Mouse (Mus musculus) liver, embryonic 14.5 days (tissue): ENCODE results near the gene Gm527. TPM values are rescaled to one million over a fixed set of nuclear protein-coding genes. Genes with fewer than 3 reads are reported as not detected.

Experiments
- ATAC-seq: fragments of 200-750 bp; cut with Nextera tagmentation; 2 replicates; pipeline ENCODE4 v1.8.0; 2017; ENCODE audit warnings: moderate number of reproducible peaks, mild to moderate bottlenecking, moderate library complexity; ENCODE audit not compliant: insufficient read depth
- DNase-seq, 3 experiments: peaks; one replicate each; pipeline ENCODE4 v3.0.0-alpha.2; 2012 to 2013; ENCODE audit warnings: low read depth in 3 of 3, low spot score in 3 of 3
- H3K27ac ChIP-seq: fragments of 300-500 bp; sonication (generic); 2 replicates; pipeline ENCODE4 v1.5.1; 2014; ENCODE audit warnings: moderate library complexity, mild to moderate bottlenecking, control low read depth, inconsistent platforms
- H3K27me3 ChIP-seq: fragments of 300-500 bp; sonication (generic); 2 replicates; pipeline ENCODE4 v1.6.1; 2014; ENCODE audit warnings: mild to moderate bottlenecking, low read length, moderate library complexity; ENCODE audit not compliant: control insufficient read depth, insufficient read depth
- H3K36me3 ChIP-seq: fragments of 300-500 bp; sonication (generic); replicated peaks from 2 replicates; pipeline ENCODE4 v1.6.1; 2014; ENCODE audit warnings: low read depth; ENCODE audit not compliant: control insufficient read depth, insufficient read depth
- H3K4me1 ChIP-seq, 2 experiments: fragments of 200-500 bp in 1 of 2; fragments of 300-500 bp in 1 of 2; sonication (generic) in 1 of 2; replicated peaks; 2 replicates each; pipeline ENCODE4 v1.6.1; 2012 to 2014; ENCODE audit warnings: antibody characterized with exemption in 1 of 2, inconsistent platforms in 1 of 2, low read length in 1 of 2; ENCODE audit not compliant: control insufficient read depth in 2 of 2, insufficient read depth in 2 of 2
- H3K4me2 ChIP-seq: fragments of 300-500 bp; sonication (generic); 2 replicates; pipeline ENCODE4 v1.6.1; 2014; ENCODE audit warnings: low read depth, mild to moderate bottlenecking, control low read depth, moderate library complexity
- H3K4me3 ChIP-seq, 2 experiments: fragments of 200-500 bp in 1 of 2; fragments of 300-500 bp in 1 of 2; sonication (generic) in 1 of 2; 2 replicates each; pipeline ENCODE4 v1.5.1; 2012 to 2014; ENCODE audit warnings: low read depth in 2 of 2, low read length in 2 of 2, mild to moderate bottlenecking in 2 of 2, control low read depth in 1 of 2, inconsistent platforms in 1 of 2, moderate library complexity in 1 of 2; ENCODE audit not compliant: insufficient read depth in 1 of 2
- H3K9ac ChIP-seq: fragments of 300-500 bp; sonication (generic); replicated peaks from 2 replicates; pipeline ENCODE4 v1.6.1; 2014; ENCODE audit warnings: mild to moderate bottlenecking, control low read depth, moderate library complexity
- H3K9me3 ChIP-seq: fragments of 300-500 bp; sonication (generic); 2 replicates; pipeline ENCODE4 v1.6.1; 2016; ENCODE audit warnings: low read length, mixed read lengths; ENCODE audit not compliant: control insufficient read depth
- CTCF ChIP-seq: IDR thresholded peaks from 2 replicates; pipeline ENCODE4 v1.5.1; 2016; ENCODE audit warnings: antibody characterized with exemption, low read depth, control low read depth
- EP300 ChIP-seq: IDR thresholded peaks from 2 replicates; pipeline ENCODE4 v1.6.1; 2016; ENCODE audit warnings: antibody characterized with exemption, low read depth
- WGBS: fragments of 180-500 bp; shearing (Covaris S2); extraction: QIAGEN DNeasy Blood & Tissue Kit; methylation state at CpG from one replicate; pipeline ENCODE4 v1.1.7; 2014; ENCODE audit not compliant: insufficient replicate concordance; 5-methylcytosine and 5-hydroxymethylcytosine counted together
- polyA plus RNA-seq, 2 experiments: library from polyadenylated mRNA; depleted of rRNA in 1 of 2; stranded (reverse) in 1 of 2; unstranded in 1 of 2; fragments of >200 nt; fragmentation: Nextera tagmentation in 1 of 2; extraction: Ambion mirVana in 1 of 2; gene quantifications; 2 replicates each; pipeline versions ENCODE4 v1.2.1 to v1.2.3; 2012 to 2014

Gene Gm527
- polyA plus RNA-seq (2012; rRNA removed) (0.26 and 0.42 TPM in 2 replicates), polyA plus RNA-seq (2014; fragmentation: Nextera tagmentation; extraction: Ambion mirVana) (0.17 and 0.44 TPM in 2 replicates)

- no peaks in the 10 kb centered on the region for H3K27me3 ChIP-seq
- DNase-seq (peak; percentile 92 to 94 (median 93)), ATAC-seq (peak; percentile 100)
- under 1% methylated on average over 75 of the region's 93 CpGs for WGBS
- H3K36me3 ChIP-seq, result no peaks in the 10 kb centered on the region
- H3K4me1 ChIP-seq, result 0 out of 4 replicates have a peak, but pooled peaks cover 0 to 3% of the 10 kb centered on the region in 2 experiments
- peak within 1 kb of the TSS; percentile 61 to 69 for H3K4me3 ChIP-seq
- no peak within 1 kb of the TSS for H3K27ac ChIP-seq
- H3K9me3 ChIP-seq, result no peaks in the 10 kb centered on the region
- peak within 1 kb of the TSS; percentile 54 for H3K9ac ChIP-seq
- TF ChIP-seq EP300 (no peak), CTCF (no peak)
- peak within 1 kb of the TSS; percentile 87 for H3K4me2 ChIP-seq
Observed at GRCm38 (mm10) chr12:64917578-64918471, at the start of gene Gm527. Gene Gm527 (plus strand): TSS chr12:64917906.

- Histone ChIP-seq H3K9me3 (no peaks in the 10 kb centered on the region), H3K36me3 (no peaks in the 10 kb centered on the region), H3K27ac (no peak overlapping the region), H3K9ac (no peak overlapping the region), H3K4me2 (no peak overlapping the region), H3K4me1 (no peaks in the 10 kb centered on the region), H3K27me3 (no peaks in the 10 kb centered on the region), H3K4me3 (no peak overlapping the region)
- no peak for DNase-seq
- 32% methylated on average over 4 of the region's 4 CpGs for WGBS
- TF ChIP-seq CTCF (no peak), EP300 (no peak)
- ATAC-seq, result no peak
Observed at GRCm38 (mm10) chr12:64871103-64871502, 46.6 kb upstream of the Gm527 start.

- Histone ChIP-seq H3K4me1 (no peaks in the 10 kb centered on the region), H3K27me3 (no peaks in the 10 kb centered on the region), H3K27ac (no peak overlapping the region), H3K4me2 (no peak overlapping the region), H3K36me3 (no peaks in the 10 kb centered on the region), H3K9me3 (no peaks in the 10 kb centered on the region), H3K9ac (no peak overlapping the region), H3K4me3 (no peak overlapping the region)
- 27% methylated on average over 4 of the region's 4 CpGs for WGBS
- DNase-seq (no peak), ATAC-seq (no peak)
- TF ChIP-seq CTCF (peak; percentile 81), EP300 (no peak)
Observed at GRCm38 (mm10) chr12:64897060-64897730, 20.5 kb upstream of the Gm527 start.

- TF ChIP-seq EP300 (no peak), CTCF (no peak)
- Histone ChIP-seq H3K9me3 (no peaks in the 10 kb centered on the region), H3K27me3 (no peaks in the 10 kb centered on the region), H3K4me1 (no peaks in the 10 kb centered on the region), H3K4me3 (no peak overlapping the region), H3K27ac (no peak overlapping the region), H3K9ac (no peak overlapping the region), H3K36me3 (no peaks in the 10 kb centered on the region), H3K4me2 (no peak overlapping the region)
- DNase-seq (no peak), ATAC-seq (no peak)
- WGBS, result 43% methylated on average over 8 of the region's 8 CpGs
Observed at GRCm38 (mm10) chr12:64902506-64902905, 15.2 kb upstream of the Gm527 start.

GRCm38 (mm10) chr12:64903186-64903585, 14.5 kb upstream of the Gm527 start:
- H3K27me3 ChIP-seq, result no peaks in the 10 kb centered on the region
- ATAC-seq, result no peak
- TF ChIP-seq EP300 (no peak), CTCF (no peak)
- H3K9ac ChIP-seq, result no peak overlapping the region
- no peaks in the 10 kb centered on the region for H3K36me3 ChIP-seq
- H3K4me3 ChIP-seq, result no peak overlapping the region
- no peak overlapping the region for H3K27ac ChIP-seq
- 57% methylated on average over 8 of the region's 8 CpGs for WGBS
- DNase-seq, result no peak
- H3K4me2 ChIP-seq, result no peak overlapping the region
- H3K9me3 ChIP-seq, result no peaks in the 10 kb centered on the region
- no peaks in the 10 kb centered on the region for H3K4me1 ChIP-seq
